Mouse (Mus musculus): Measurements from ENCODE around the gene Prdm8. TPM values are rescaled to one million over a fixed set of nuclear protein-coding genes. Genes with fewer than 3 reads are reported as not detected.

Prdm8 gene
- 0.11 and 0.21 TPM in 2 replicates for polyA plus RNA-seq (2015; fragmentation: Nextera tagmentation; extraction: Ambion mirVana)

DNA sequence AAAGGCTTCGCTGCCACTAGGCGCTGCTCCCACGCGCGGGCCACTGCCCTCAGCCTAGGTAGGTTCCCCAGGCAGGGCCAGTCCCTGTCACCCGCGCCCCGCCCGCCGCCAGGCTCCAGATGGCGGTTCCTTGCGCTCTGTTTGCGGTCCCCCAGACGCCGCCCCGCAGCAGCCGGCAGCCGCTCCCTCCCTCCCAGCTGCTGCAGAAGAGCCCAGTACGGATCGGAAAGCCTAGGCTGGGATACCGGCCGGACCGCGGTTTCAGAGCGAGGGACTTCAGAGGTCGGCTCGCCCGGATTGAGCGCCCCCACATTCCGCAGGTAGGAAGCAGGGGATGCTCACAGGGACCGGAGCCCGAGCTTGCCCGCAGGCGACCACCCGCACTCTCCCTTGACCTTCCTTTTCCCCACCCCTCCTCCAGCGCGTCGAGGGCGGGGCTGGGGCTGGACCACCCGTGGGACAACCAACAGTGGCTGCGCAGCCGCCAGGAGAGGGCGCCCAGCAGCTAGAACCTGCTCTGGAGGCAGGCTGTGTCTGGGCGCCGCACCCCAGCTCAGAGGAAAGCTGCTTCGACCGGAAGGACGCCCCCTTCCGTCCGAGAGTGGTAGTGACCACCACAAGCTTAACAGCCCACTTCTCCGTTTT is at the start of gene Prdm8:
Prdm8 (plus strand) TSS at position 19 of the 645 bp plus-strand sequence.
- peaks cover 40% of the 10 kb centered on the region for H3K4me1 ChIP-seq
- peak within 1 kb of the TSS; percentile 50 for H3K4me3 ChIP-seq
- H3K4me2 ChIP-seq: peak within 1 kb of the TSS; percentile 77
- H3K36me3 ChIP-seq: no peaks in the 10 kb centered on the region
- peaks cover 78% of the 10 kb centered on the region for H3K27me3 ChIP-seq
- H3K9ac ChIP-seq: peak within 1 kb of the TSS; percentile 49; the same call in 1 of the 2 replicates
- under 1% methylated on average over 51 of the region's 51 CpGs for WGBS
- peak; percentile 86 for ATAC-seq (ENCODE audit: insufficient number of reproducible peaks, insufficient read depth, low FRiP score, low TSS enrichment, low read depth)
- no peak within 1 kb of the TSS for H3K27ac ChIP-seq
- H3K9me3 ChIP-seq: no peaks in the 10 kb centered on the region

DNA sequence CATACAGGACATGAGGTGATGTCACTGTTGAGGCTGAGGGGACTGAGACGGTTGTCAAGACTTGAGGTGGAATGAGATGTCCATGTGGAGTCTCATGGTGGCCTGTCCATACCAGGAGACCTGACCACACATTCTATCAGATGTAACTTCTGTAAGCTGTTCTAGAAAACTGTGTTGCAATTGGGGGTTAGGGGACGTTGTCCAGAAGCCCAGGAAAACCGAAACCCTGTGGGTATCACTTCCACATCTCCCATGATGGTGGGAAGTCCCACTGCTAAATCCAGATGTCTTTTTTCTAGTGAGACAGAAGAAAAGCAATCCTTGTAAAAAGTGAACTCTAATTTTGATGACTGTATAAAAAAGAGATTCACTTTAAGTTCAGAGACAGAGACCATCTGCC is 39.9 kb upstream of the Prdm8 start:
- no peaks in the 10 kb centered on the region for H3K27me3 ChIP-seq
- H3K36me3 ChIP-seq: no peaks in the 10 kb centered on the region
- H3K9me3 ChIP-seq: no peaks in the 10 kb centered on the region
- ATAC-seq (ENCODE audit: insufficient number of reproducible peaks, insufficient read depth, low FRiP score, low TSS enrichment, low read depth): no peak
- no peak overlapping the region for H3K9ac ChIP-seq
- no peak overlapping the region for H3K27ac ChIP-seq
- H3K4me1 ChIP-seq: no peaks in the 10 kb centered on the region
- H3K4me3 ChIP-seq: no peak overlapping the region
- no peak overlapping the region for H3K4me2 ChIP-seq
- WGBS: 82% methylated on average over 3 of the region's 3 CpGs

DNA sequence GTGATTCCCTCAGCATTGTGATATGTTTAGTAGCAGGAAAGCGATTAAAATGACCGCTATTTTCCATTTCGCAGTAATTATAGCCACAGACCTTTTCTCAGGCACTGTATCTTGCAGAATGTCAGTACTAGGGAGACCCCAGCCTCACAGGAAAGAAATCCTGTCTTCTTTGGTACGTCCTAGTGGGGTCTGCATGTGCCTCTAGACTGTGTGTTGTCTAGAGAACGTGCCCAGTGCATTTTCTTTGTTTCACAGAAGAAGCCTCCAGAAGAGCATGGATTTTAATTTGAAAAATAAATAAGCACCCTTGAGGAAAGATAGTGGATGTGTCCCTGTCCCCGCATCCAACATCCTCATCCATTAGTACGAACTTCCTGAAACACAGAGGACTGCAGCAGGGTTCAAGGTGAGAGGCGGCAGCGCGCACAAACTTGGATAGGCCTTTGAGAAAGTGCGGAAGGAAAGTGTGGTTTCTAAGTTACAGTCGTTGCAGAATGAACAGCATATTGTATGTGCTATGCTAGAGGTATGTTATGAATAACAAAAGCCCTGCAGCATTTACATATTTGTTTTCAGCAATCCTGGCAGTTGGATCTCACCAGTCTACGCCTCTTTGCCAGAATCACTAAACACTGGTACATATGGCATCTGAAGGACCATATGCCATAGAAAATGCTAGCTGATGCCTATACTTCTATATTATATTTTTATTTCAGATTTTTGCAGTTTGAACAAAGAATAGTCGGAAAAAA is 28.3 kb upstream of the Prdm8 start:
- WGBS: 81% methylated on average over 14 of the region's 14 CpGs
- H3K9ac ChIP-seq: no peak overlapping the region
- H3K27ac ChIP-seq: no peak overlapping the region
- H3K36me3 ChIP-seq: no peaks in the 10 kb centered on the region
- H3K27me3 ChIP-seq: no peaks in the 10 kb centered on the region
- H3K4me1 ChIP-seq: no peaks in the 10 kb centered on the region
- no peak overlapping the region for H3K4me3 ChIP-seq
- H3K9me3 ChIP-seq: no peaks in the 10 kb centered on the region
- no peak for ATAC-seq (ENCODE audit: insufficient number of reproducible peaks, insufficient read depth, low FRiP score, low TSS enrichment, low read depth)
- no peak overlapping the region for H3K4me2 ChIP-seq

DNA sequence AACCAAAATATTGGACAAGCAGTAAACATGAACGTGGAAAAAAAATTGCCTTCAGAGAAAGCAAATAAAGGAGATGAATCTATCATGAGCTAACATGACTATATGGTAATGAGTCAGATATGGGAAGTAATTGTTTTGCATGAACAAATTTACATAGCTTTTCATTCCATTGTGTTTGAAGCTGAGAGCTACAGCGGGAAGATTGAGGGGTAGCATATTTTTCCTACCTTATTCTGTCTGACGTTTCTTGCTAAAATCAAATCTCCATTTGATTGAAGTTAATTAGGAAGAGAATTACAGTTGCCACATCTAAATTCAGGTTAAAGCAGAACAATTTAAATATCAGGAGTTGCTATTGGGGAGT is 27.7 kb upstream of the Prdm8 start:
- WGBS: 78% methylated on average over 3 of the region's 3 CpGs
- no peak for ATAC-seq (ENCODE audit: insufficient number of reproducible peaks, insufficient read depth, low FRiP score, low TSS enrichment, low read depth)
- Histone ChIP-seq H3K9ac (no peak overlapping the region), H3K27ac (no peak overlapping the region), H3K4me1 (no peaks in the 10 kb centered on the region), H3K27me3 (no peaks in the 10 kb centered on the region), H3K9me3 (no peaks in the 10 kb centered on the region), H3K4me3 (no peak overlapping the region), H3K36me3 (no peaks in the 10 kb centered on the region), H3K4me2 (no peak overlapping the region)

DNA sequence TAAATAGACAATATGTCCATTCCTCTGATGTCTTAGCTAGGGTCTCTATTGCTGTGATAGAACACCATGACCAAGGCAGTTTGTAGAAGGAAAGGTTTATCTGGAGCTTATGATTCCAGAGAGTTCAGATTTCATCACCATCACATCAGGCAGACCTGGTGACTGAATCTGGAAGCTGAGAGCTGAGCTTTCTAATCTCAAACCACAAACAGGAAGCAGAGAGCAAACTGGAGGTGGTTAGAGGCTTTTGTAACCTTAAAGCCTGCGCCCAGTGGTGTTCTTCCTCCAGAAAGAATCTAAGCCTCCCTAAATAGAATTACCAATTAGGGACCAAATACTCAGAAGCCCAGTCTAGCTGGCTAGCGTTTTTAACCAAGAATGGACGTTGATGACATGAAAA is 20.1 kb upstream of the Prdm8 start:
- no peak overlapping the region for H3K4me2 ChIP-seq
- H3K27ac ChIP-seq: no peak overlapping the region
- no peak overlapping the region for H3K9ac ChIP-seq
- H3K4me3 ChIP-seq: no peak overlapping the region
- no peaks in the 10 kb centered on the region for H3K4me1 ChIP-seq
- no peak for ATAC-seq (ENCODE audit: insufficient number of reproducible peaks, insufficient read depth, low FRiP score, low TSS enrichment, low read depth)
- H3K36me3 ChIP-seq: no peaks in the 10 kb centered on the region
- 62% methylated on average over 3 of the region's 3 CpGs for WGBS
- H3K27me3 ChIP-seq: no peaks in the 10 kb centered on the region
- H3K9me3 ChIP-seq: no peaks in the 10 kb centered on the region

DNA sequence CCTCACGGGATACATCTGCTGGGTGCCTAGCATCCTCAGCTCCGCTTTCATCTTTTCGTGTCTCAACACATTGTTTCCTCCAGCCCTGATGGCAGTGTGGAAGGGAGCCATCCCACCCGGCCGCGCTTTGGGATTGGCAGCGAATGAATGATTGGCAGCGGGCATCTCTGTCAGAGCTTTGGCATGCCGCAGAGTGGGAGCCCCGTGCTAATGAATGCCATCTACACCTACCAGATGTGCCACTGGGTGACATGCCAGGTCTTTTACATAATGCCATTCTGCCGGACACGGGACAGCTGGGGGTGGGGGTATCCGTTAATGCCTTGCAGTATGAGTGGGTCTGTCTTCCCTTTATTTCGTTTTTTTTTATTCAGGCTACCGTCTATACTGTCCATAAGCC is 882 bp upstream of the Prdm8 start:
- H3K4me3 ChIP-seq: 0 out of 2 replicates have a peak overlapping the region, but pooled peaks have one; percentile 2
- H3K9ac ChIP-seq: no peak overlapping the region
- no peak for ATAC-seq (ENCODE audit: insufficient number of reproducible peaks, insufficient read depth, low FRiP score, low TSS enrichment, low read depth)
- no peaks in the 10 kb centered on the region for H3K9me3 ChIP-seq
- no peak overlapping the region for H3K27ac ChIP-seq
- peaks cover 67% of the 10 kb centered on the region for H3K27me3 ChIP-seq
- H3K36me3 ChIP-seq: no peaks in the 10 kb centered on the region
- 1% methylated on average over 15 of the region's 15 CpGs for WGBS
- peaks cover 35% of the 10 kb centered on the region for H3K4me1 ChIP-seq
- H3K4me2 ChIP-seq: no peak overlapping the region

DNA sequence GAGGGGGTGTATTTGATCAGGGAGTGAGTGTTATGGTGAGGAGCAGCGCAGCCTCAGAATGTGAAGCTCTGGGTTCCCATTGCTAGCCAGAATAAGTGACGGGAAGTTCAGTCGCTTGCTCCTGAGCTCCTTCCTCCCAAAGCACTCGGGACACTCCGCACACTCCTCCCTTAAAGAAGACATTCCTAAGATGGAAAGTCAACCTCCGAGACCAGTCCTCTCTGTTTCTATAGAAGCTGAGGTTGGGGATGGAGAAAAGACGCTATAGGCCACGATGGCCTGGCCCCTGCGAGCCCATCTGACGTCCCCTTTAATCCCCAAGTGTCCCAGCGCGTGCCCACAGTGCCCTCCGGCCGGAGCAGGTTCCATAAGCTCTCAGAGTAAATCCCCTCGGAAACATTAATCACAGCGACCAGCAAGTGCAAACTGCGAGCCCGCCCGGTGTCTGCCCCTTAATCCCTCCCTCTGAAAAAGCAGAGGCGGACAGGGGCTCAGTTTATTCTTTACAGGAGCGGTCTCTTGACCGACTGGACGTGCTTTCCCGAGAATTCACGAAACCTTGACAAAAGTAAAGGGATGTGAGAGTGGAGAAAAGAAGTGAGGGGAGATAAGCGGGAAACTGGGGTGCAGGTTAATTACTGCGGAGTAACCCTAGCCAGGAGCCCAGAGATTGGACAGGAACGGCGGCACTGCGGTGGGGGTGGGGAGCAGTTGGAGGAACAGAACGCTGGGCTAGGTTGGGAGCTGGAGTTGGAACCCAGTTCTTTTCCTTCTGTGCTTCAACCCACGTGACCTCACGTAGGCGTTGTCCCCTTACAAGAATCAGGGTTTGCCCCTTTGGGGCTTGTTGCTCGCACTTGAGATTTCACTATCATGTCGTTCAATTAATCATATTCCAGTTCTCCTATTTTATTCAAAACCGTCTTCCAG is 1.6 kb downstream of the Prdm8 start:
- Histone ChIP-seq H3K9me3 (no peaks in the 10 kb centered on the region), H3K27ac (no peak overlapping the region), H3K4me1 (peaks cover 47% of the 10 kb centered on the region), H3K4me2 (peak overlapping the region; percentile 77), H3K4me3 (peak overlapping the region; percentile 50), H3K9ac (no peak overlapping the region), H3K36me3 (no peaks in the 10 kb centered on the region), H3K27me3 (peaks cover 92% of the 10 kb centered on the region)
- under 1% methylated on average over 37 of the region's 37 CpGs for WGBS
- no peak for ATAC-seq (ENCODE audit: insufficient number of reproducible peaks, insufficient read depth, low FRiP score, low TSS enrichment, low read depth)

DNA sequence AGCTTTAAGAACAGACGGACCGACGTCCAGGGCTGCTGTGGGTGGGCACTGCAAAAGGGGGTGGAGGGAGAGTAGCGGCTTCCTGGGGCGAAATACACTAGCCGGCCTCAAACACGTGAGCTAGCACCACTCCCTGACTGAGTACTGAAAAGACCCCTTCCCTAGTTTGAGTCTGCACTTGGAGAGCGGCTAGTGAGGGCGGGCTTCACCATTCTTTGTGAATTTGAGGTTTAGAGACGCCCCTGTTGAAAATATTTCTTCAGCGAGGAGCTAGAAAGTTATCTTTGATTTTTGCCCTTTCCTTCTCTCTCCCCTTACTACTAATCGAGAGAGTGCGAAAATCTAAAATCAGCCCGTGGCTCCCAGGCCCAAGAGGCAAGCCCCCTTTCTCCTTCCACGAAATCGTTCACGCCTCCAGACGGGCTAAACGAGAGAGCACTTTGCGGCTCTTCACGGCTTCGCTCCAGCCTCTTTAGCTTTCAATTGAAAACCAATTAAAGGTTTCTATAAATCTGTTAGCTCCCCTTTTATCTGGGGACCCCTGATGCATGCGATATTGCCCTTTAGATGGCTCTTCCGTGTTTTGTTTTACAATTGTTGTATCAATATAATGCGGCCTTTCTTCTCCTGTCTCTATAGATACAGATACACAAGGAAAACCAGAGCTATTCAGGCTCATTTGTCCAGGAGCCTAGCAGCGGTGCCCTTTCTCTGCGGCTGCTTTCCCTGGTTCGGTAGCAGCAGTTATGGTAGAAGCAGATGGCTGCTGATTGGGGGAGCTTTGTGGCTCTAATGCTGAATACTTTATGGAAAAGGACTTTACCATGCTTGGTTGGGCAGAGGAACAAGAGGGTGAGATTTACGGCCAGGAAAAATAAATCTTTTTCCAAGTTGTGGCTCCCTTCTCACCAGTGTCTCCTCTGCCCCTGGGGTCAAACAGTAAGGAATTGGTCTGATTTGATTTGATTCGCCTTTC is 2.7 kb downstream of the Prdm8 start:
- WGBS: 2% methylated on average over 30 of the region's 30 CpGs
- Histone ChIP-seq H3K27me3 (peaks cover 99% of the 10 kb centered on the region), H3K4me3 (no peak overlapping the region), H3K9me3 (no peaks in the 10 kb centered on the region), H3K9ac (no peak overlapping the region), H3K4me2 (peak overlapping the region; percentile 77; the same call in 1 of the 2 replicates), H3K36me3 (no peaks in the 10 kb centered on the region), H3K27ac (no peak overlapping the region), H3K4me1 (peaks cover 47% of the 10 kb centered on the region)
- ATAC-seq (ENCODE audit: insufficient number of reproducible peaks, insufficient read depth, low FRiP score, low TSS enrichment, low read depth): no peak

DNA sequence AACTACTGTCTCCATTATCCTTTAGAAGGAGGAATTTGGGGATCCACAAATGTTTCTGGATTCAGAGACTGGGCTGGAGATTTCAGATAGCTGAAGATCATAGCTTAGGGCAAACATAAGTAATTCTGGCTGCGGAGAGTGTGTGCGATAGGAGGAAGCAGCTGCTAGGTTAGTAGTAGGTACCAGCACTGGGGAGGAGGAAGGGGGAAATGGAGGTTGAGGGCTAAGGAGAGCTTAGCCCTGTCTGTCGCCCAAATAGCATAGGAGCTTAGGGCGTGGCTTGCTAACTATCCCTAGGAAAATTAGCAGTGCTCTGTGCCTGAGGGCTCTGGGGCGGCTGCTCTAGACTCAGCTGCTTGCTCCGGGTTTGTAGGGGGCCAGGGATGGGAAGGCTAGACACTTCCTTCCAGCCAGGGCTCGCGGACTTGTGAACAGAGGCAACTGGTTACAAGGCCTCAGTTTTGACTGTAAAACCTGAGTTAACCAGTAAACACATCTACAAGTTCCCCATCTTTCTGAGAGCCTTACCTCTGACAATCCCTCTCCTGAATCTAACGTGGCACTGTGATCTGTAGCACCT is 4.7 kb downstream of the Prdm8 start:
- no peak overlapping the region for H3K4me2 ChIP-seq
- no peaks in the 10 kb centered on the region for H3K36me3 ChIP-seq
- H3K9me3 ChIP-seq: no peaks in the 10 kb centered on the region
- WGBS: 5% methylated on average over 9 of the region's 9 CpGs
- H3K4me3 ChIP-seq: no peak overlapping the region
- H3K9ac ChIP-seq: no peak overlapping the region
- peaks cover 99% of the 10 kb centered on the region for H3K27me3 ChIP-seq
- no peak for ATAC-seq (ENCODE audit: insufficient number of reproducible peaks, insufficient read depth, low FRiP score, low TSS enrichment, low read depth)
- H3K27ac ChIP-seq: no peak overlapping the region
- H3K4me1 ChIP-seq: peaks cover 41% of the 10 kb centered on the region

DNA sequence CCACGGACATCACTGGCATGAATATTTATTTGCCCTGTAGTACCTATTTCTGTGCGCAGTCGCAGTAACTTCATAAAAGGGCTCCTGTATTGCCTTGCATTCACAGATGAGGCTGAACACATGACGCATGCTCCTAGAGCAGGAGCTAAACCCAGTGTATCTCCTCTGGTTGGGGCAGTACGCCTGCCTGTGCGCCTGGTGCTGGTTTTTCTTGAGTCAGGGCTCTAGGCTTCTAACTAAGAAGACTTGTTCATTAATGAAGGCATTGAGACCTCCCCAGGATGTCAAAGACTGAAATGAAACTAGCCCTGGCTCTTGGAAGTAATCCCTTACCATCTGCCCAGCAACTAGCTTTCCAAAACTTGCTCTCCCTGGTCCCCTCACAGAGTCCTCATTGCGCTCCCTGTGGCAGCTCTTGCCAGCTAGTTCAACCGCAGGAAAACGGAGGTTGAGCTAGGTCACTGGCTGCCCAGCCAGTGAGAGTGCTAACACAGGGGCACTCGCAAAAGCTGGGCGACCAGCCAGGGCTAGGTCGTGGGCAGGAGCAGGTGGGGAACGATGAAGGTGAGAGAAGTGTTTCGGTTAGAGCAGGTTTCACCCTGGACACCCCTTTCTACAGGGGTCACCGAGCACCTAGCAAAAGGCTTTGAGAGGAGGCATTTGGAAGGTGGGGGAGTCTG is 5.6 kb downstream of the Prdm8 start:
- no peak overlapping the region for H3K4me2 ChIP-seq
- no peaks in the 10 kb centered on the region for H3K36me3 ChIP-seq
- ATAC-seq (ENCODE audit: insufficient number of reproducible peaks, insufficient read depth, low FRiP score, low TSS enrichment, low read depth): no peak
- H3K4me1 ChIP-seq: peaks cover 33% of the 10 kb centered on the region
- 3% methylated on average over 15 of the region's 15 CpGs for WGBS
- no peak overlapping the region for H3K9ac ChIP-seq
- H3K4me3 ChIP-seq: no peak overlapping the region
- no peaks in the 10 kb centered on the region for H3K9me3 ChIP-seq
- H3K27ac ChIP-seq: no peak overlapping the region
- H3K27me3 ChIP-seq: peaks cover 99% of the 10 kb centered on the region

All from embryonic facial prominence, embryonic 13.5 days (tissue).